Mouse (Mus musculus) G1E (cell line): ENCODE measurements at regions not wholly inside any gene's neighbourhood (a gene's known extent, or its start where the extent isn't known, plus 50 kb on each side); places are given as distances from the start of the nearest gene placed in this dataset.
"Not testable (repeated sequence)": the region's sequence is repeated elsewhere in the genome, so short reads cannot be mapped to it uniquely, and the experiment has no call there.

ENCODE experiments used
- ATAC-seq: 2 replicates; pipeline ENCODE4 v1.8.0; 2016; ENCODE audit warnings: mild to moderate bottlenecking; ENCODE audit not compliant: insufficient number of reproducible peaks, poor library complexity, low FRiP score, severe bottlenecking; ENCODE audit errors: extremely low read depth
- DNase-seq: peaks from one replicate; pipeline ENCODE4 v3.0.0; 2012; ENCODE audit warnings: low spot score
- H3K27me3 ChIP-seq: 2 replicates; pipeline ENCODE4 v1.6.1; 2012; ENCODE audit warnings: mild to moderate bottlenecking, low read length, inconsistent platforms; ENCODE audit not compliant: insufficient read depth
- H3K36me3 ChIP-seq: replicated peaks from 2 replicates; pipeline ENCODE3; 2012; ENCODE audit warnings: mild to moderate bottlenecking, inconsistent platforms
- H3K4me1 ChIP-seq: 2 replicates; pipeline ENCODE4 v1.6.1; 2012; ENCODE audit warnings: low read depth, low read length, inconsistent platforms, mixed read lengths; ENCODE audit not compliant: insufficient read depth
- H3K4me3 ChIP-seq: 2 replicates; pipeline ENCODE4 v1.5.1; 2012; ENCODE audit warnings: low read depth, mild to moderate bottlenecking, inconsistent platforms, low read length, moderate library complexity, mixed read lengths
- H3K9me3 ChIP-seq: replicated peaks from 2 replicates; pipeline ENCODE4 v1.6.1; 2012; ENCODE audit warnings: inconsistent platforms

GRCm38 (mm10) chr17:53152344-53152743 is 310.8 kb downstream of the Efhb start:
- not testable (repeated sequence) for DNase-seq, H3K27me3 ChIP-seq, H3K4me3 ChIP-seq

More at GRCm38 (mm10) chr17:53152344-53152743, 310.8 kb downstream of the Efhb start:
- H3K36me3 ChIP-seq, H3K9me3 ChIP-seq, H3K4me1 ChIP-seq: not testable (repeated sequence)
- peak; percentile 54; the same call in 1 of the 2 replicates for ATAC-seq
